Mouse (Mus musculus) cerebellum, postnatal 4 days (tissue): ENCODE data around the gene Lamtor5.
A peak's percentile ranks its signal among the peaks of the same experiment; 100 is the strongest.

Experiments used
- DNase-seq, 2 experiments: peaks; one replicate each; pipeline ENCODE4 v3.0.0; 2022; ENCODE audit warnings: low spot score in 2 of 2, mixed read lengths in 1 of 2

The Lamtor5 gene

DNA sequence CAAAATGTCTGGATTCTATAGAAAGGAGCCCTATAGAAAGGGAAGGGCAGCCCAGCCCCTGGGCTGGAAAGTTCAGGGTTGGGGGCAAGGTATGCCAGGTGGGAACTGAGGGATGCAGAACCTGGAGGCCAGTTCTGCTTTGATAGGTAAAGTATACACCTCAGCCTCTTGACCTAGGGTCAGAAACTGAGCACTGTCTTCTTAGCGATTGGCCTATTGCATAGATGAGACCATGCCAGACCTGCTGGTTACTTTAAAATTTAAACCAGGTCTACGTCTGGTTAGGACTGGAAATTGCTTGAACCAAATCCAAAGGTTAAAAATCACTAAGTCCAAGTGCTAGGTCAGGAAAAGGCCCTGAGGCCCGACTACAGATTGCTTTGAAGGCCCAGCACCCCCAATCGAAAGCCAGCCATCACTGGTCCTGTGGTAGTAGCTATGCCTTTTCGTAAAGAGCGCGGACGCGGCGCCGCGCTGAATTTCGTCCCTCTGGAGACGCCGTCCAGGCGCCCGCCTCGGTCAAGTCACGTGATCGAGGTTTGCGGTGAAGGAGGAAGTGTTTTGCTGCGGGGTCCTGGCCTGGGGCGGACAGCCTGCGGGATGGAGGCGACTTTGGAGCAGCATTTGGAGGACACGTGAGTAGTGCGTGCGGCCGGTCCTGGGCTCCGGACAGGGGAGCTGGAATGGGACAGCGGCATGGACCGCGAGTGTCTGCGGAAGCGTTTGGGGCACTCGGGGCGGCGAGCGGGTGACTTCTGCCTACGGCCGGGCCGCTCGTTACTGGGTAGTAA, at the start of gene Lamtor5:
Gene Lamtor5, plus strand, starts transcription at position 380 of the 791 bp plus-strand sequence.
- DNase-seq: peak; percentile 85 to 91

DNA sequence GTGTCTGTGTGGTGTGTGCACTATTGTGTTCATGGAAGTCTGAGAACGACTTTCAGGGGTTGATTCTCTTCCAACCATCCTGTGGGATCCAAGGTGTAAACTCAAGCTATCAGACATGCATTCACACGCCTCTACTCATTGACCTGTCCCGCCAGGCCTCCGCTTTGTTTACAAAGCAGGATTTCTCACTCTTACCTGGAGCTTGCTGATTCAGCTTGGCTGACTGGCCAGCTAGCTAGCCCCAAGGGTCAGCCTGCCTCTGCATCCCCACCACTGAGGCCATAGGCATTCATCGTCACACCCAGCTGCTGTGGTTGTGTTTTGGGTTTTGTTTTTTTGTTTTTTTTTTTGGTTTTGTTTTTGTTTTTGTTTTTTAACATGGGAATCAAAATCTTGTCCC, 49.4 kb upstream of the Lamtor5 start:
- DNase-seq: no peak

DNA sequence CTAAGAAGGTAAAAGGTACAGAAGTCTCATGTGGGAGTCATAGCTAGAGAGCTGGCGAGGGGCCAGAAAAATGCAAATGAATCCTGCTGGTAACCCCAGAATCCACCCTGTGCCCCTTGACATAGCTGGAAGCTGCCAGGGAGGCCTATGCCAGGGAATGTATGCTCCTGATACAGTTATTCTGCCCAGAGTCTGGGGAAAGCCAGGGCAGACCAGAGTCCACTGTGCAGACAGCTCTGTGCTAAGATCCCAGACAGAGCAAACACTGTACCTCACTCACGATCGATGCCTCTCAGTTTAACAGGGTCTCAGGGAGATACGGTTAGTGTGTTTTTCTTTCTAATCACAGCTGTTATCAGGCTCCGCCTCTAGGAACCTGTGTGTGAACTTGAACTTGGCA, 48.8 kb upstream of the Lamtor5 start:
- no peak for DNase-seq

DNA sequence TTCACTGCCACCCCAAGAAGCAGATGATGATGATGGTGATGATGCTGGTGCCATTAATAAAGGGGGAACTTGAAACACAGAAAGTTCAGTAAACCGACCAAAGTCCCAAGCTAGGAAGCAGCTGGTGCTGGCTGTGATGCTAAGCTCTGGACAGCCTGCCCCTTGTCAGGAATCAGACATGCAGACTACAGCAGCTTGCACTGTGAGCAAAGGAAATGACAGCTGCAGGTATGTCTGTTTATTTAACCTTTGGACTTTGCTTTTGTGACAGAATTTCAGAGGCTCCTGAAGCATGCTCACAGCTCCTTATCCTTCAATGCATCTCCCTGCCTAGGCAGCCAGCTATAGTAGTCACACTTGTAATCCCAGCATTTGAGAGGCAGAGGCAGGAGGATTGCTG, 48.1 kb upstream of the Lamtor5 start, which contains the start of gene A630076J17Rik:
Gene A630076J17Rik, plus strand, starts transcription at position 88 of the 400 bp plus-strand sequence.
- no peak for DNase-seq

DNA sequence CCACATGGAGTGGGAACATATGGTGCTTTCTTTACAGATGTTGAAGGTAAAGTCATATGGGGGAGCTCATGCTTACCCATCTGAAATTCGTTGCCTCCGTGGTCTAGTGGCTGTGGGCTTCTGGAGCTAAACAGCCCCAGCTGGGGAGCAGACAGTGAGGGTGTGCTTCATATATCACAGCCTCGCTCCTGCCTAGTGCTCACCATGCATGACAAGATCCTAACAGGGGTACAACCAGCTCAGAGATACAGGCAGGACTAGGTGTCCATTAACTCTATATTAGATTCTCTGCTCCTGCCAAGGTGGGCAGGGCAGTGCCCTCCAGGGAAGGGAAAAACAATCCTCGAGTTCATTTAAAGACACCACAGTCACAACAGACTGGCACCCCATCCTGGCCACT, 47.5 kb upstream of the Lamtor5 start:
- no peak for DNase-seq

DNA sequence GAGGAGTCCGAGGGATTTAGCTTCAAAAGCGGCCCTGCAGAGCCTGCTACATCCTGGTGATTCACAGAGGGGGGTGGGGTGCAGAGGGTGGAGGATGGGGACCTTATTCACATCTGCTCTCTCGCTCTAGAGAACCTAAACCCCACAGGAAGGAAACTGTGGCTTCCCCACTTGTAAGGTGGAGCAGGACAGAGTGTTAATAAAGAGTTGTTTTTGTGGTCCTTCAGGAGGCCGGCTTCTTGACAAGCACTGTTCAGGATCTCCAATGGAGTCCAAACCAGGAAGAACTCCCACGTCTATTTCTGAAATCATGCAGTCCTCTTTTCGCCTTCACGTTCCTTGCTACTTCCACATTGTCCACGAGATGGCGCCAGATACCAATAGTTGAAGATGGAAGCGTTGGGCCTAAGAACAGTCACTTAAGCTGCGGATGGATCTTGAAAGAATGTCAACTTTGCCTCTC, 45.3 kb upstream of the Lamtor5 start:
- DNase-seq: peak; percentile 78 to 85

DNA sequence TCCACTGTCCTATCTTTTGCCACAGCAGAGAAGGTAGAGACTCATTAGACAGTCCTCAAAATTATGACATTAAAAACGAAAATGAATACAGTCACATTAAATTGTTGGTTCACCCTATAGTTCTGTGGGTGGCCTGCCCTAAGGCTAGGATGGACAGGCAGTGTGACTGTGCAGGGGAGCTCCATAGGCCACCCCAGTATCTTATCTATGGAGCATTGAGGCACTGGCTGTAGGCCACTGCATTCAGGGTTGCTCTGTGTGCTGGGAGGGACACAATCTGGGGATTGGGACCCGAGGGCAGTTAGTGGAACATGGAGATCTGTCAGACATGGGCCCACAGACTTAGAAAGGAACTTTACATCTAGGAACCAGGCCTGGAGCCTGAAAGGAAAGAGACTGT, 44.7 kb upstream of the Lamtor5 start:
- no peak for DNase-seq

DNA sequence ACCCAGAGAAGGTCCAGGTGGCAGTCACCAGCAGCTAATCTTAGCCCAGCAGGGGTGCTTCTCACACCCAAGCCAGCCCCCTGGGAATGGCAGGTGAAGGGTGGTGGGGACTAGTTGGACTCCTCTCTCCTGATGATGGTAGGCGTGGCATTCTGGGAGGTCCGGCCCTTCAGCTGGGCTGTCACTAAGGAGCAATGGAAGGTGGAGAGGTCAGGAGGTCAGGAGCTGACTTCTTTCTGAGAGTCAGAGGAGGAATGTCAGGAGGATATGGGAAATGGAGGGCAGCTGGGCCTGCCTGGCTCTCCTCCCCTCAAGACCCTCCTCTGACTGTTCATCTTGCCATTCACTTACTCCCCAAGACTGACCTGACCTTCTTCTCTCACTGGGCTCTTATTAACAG, 40.6 kb upstream of the Lamtor5 start:
- DNase-seq: no peak

DNA sequence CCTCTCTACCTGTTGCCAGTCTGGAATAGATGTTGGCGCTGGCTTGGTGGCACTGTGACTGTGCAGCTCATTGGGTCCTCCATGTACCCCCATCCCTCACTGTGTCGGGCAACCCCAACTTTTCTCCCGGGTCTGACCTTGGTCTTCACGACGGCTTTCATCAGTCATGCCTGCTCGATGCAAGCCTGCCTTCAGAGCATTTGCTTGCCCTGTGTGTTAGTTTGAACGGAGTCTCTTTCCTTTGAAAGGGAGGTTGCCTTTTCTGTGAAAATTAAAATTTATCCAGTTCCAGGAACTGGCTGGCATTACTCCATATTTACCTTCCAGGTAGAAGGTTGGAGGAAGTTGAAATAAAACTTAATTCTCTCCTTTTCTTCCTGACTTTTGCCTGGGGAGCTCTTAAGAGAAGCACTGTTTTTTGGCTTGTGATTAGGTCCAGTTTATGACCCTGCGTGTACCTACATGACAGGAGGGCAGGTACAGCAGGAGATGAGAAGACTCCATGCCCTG, 40.1 kb upstream of the Lamtor5 start:
- DNase-seq: no peak

DNA sequence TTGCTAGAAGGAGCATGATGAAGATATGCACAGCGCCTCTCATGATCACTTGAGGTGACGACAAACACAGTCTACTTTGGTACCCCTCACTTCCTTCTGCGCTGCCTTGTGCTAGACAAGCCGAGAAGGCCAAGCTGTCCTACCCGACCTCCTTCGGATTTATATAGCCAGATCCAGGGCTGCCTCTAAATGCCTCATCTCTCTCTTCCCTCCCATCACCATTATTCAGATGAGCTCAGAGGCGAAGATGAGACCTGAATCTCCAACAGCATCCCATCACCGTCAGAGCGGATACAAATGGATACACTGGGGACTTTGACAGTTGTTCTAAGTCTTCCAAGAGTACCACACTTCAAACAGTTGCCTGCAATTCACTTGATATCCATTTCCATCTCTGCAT, 39.1 kb upstream of the Lamtor5 start, which contains the start of gene Prok1:
Gene Prok1, minus strand, starts transcription at position 101 of the 400 bp plus-strand sequence.
- no peak for DNase-seq

DNA sequence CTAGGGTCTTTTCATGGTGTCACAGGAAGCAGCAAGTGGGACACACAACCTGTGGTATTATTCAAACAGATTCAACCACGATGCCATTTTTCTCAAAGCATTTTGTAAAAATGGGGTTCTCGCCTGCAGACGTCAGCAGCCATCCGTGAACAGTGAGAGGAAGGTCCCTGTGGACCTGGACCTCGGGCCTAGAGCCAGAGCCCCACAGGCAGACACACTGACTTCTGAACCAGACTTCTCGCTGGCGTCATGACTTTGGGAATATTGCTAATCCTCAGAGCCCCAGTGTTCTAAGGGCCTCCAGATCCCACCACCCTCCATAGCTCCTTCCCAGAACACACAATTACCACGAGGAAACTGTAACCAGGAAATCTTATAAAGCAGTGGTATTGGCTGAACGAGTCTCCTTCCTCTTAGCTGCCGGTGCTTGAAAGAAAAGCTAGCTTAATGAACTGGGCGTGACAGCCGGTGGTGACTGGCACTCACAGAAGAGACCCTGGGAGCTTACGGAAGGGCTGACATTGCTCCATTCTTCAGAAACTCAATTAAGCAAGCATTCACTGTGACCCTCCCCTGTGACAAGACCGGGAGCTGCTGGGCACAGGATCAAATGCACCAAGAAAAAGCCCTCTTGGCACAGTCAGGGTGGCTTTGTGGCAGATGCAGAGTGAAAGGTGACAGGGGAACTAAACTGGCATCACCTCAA, 37.1 kb upstream of the Lamtor5 start:
- DNase-seq: no peak

DNA sequence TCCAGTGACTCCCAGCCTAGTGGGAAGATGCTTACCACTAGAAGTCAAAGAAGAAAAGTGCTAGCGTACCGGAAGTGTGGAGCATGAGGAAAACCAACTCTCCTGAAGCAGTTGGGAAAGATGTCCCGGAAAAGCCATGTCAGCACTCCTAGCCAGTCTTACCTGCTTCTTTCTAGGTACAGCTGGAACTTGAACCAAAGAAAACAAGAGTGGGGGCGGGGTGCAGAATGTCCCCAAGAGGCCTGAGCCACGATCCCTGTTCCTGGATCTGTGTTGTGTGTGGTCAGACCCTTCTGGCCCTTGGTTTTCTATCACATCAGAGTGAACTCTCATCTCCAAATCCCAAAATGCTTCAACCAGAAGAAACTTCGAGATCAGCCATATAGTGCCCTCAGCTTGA, 31.8 kb upstream of the Lamtor5 start:
- no peak for DNase-seq

DNA sequence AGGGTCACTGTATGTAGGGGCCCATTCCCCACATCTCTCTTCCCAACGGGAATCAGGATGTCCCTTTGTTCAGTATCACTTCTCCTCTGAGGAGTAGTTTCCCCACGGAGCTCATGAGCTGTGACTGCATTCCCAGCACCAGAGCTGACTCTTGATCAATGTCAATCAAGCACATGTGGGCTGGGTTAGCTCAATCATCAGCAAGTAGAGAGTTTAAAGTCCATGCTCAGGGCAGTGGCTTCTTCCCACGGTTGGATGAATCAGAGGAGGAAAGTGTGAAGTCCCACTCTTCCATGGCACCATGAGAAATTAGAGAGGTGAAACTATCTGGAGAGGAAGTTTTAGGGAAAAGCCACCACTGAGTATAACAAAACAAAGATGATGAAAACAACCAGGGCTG, 29.6 kb upstream of the Lamtor5 start:
- DNase-seq: no peak

DNA sequence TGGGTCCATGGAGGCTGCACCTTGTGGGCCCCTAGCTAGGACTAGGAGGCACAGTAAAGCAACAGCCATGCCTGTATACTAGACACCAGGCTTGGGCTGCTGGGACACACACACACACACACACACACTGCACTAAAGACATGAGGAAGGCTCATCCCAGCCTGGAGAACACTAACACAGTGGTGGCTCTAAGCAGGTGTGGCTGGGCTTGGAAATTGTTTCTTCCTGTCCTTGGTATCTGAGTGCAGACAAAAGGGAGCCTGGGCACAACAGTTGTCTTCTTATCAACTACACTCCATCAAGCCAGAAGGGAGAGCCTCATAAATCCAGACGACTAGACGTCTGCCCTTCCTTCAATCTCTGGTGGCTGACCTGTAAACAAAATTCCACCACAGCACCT, 28.3 kb upstream of the Lamtor5 start:
- DNase-seq: no peak

DNA sequence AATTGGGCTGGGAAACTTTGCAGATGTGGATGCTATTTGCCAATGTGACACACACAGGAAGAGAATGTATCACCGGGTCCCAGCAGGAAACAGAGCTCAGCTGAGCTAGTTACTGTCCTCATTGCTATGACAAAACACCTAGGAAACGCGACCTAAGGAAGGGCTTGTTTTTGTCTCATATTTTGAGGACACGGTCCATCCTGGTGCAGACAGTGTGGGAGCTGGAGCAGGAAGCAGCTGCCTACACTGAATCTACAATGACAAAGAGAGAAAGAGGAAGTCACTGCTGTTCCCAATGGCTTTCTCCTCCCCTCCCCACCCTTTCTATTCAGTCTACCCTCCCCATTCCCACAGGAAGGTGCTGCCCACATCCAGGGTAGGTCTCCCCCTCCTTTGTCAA, 26.6 kb upstream of the Lamtor5 start:
- DNase-seq: no peak

DNA sequence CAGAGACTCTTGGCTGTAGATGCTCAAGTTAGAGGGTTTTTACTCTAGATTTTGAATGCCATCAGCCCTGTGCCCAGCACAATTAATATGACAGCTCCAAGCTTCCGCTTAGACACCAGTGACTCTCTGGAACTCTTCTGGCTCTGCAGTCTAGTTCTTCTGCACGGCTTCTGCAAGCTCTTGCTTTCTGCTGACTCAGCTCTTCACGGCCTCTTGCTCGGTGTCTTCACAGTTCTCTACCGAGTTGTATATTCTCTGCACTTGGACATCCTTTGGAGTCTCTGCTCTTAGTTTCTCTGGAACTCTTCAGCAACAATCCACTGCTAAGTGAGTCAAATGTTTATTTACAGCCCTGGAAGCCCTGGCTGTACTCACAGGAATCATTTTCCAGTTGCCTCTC, 24.7 kb upstream of the Lamtor5 start:
- DNase-seq: no peak

DNA sequence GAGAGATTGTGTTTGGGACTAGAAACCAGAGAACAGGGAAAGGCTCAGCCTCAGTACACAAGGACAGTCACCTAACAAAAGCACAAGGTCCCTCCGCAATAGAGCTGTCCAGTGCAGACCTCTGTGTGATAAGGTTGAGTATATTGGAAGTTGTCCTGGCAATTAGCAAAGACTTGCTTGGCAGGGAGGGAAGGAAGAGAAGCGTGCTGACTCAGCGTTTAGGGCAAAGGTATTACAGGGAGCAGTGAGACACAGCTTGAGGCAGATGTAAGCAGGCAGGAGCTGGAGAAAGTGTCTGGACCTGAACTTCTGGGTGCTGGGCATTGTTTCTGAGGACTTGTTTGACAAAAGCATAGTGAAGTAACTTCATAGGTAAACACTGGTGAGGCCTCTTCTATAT, 22.7 kb upstream of the Lamtor5 start:
- no peak for DNase-seq

DNA sequence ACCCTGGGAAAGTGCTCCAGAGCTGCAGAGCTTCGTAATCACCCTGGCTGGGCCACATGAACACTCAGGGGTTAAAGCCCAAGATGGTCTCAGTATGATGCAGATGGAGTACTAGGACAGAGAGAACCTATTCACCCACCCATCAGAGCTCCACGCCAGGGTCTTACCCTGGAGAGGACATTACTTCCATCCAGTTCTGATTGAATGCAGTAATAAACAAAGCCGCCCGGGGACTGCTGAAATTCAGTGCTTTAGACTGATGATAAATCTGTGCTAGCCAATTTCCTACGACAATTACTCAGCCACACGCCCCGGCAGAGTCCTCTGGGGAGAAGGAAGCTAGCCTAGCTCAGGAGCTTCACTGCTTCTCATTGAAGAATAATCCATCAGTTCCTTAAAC, 21.9 kb upstream of the Lamtor5 start:
- DNase-seq: no peak

DNA sequence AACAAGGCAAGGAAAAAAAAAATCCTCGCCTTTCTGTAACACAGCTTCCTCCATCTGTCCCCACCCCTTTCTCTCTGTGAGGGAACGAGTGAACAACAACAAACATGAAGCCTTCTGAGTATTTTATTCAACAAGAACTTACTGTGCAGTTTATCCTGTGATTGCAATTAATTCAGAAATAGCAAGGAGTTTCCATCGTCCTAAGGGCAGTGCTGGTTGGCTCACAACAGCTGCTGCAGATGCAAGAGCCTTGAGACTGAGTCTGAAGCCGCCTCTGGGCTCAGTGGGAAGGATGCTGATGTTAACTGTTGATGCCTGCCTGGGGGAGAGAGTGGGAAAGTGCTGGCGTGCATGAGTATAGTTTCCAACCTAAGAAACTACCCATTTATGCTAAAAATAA, 20.7 kb upstream of the Lamtor5 start:
- no peak for DNase-seq

DNA sequence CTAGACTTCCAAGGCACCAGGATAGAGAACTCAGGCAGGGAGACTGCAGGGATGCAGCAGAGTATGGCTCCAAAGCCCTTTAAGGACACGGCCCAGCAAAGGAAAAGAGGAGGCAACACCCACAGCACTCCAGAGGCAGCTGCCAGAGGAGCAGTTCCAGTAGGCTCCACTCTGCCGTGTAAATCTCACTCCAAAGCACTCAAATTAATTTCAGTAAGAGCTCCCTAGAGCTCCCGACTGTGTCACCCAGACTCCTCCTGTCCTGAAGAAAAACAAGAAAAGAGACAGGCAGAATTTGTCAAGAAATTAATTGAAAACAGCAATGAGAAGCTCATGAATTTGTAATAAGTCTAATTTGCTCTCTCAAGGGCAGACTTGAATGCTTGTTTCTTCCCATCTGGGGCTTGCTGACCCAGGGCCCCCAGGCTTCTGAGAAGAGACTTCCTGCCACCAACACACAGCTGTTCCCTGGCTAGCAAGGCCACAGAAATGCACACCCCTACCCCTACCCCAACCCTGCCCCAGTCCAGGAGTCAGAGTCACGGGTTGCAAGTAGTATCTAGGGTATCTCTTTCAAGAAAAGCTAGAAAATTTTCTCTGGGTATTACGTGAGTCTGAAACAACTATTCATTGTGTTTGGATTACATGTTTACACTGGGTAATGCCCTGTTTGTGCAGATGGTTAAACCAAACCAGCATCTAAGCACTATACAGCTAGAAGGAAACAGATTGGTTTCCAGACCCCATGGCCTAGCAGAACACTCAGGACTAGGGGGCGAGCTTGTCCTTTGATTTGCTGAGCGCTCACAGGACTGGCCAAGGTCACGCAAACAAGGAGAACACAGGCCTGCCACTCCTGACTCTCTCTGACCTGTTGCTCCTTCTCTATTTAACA, 17.5 kb upstream of the Lamtor5 start:
- no peak for DNase-seq

DNA sequence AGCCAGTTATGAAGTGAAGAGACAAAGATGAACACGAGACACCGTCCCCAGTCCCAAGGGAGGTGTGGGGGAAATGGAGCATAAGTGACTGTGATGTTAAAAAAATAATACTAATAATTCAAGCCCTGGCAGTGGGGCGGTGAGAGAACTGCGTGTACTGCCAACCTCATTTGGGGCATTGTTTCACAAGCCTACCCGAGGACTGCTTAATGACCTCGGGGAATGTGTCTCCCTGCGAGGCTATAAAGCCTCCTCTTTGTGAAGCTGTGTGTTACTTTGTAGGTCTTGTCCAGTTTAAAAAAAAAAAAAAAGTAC, 16.9 kb upstream of the Lamtor5 start:
- no peak for DNase-seq

DNA sequence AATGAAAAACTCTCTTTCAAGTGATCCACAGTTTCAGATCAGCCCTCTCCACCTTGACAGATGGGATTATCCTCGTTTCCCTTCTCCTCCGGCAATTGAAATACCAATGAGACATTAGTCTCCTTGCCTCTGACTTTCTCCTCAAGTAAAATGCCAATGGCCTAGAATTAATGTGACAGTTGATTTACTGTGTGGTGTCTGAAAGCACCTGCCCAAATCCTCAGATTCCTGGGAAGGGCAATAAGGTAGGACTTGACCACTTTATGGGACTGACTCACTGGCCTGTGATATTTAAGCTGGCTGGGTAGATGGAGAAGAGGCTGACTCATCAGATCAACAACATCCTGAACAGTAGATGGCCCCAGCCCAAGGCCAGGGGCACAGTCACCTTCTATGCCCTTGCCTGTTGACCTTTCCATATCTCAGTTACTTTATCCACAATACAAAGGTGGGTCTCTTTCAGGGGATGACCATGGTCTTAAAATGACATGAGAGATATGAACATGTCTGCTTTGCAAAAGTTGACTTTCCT, 11.8 kb upstream of the Lamtor5 start:
- DNase-seq: no peak
